Mouse (Mus musculus) MEL (cell line): Measurements from ENCODE around the gene Sdad1.

Source experiments
- CTCF ChIP-seq, 3 experiments: IDR thresholded peaks in 2 of 3; conservative IDR thresholded peaks in 1 of 3; 2 replicates each; pipeline ENCODE4 v1.5.1; 2011 to 2012; ENCODE audit warnings: low read length in 3 of 3, low read depth in 2 of 3, mild to moderate bottlenecking in 2 of 3, improper control_type of control experiment in 1 of 3, inconsistent platforms in 1 of 3, mixed read lengths in 1 of 3, moderate library complexity in 1 of 3; ENCODE audit not compliant: control insufficient read depth in 1 of 3, insufficient read depth in 1 of 3, poor library complexity in 1 of 3, severe bottlenecking in 1 of 3
- HCFC1 ChIP-seq: IDR thresholded peaks from 2 replicates; pipeline ENCODE4 v1.6.1; 2012; ENCODE audit warnings: low read depth, mild to moderate bottlenecking, inconsistent platforms, low read length, improper control_type of control experiment, moderate library complexity
- MAFK ChIP-seq: IDR thresholded peaks from 2 replicates; pipeline ENCODE4 v1.6.1; 2011; ENCODE audit warnings: low read depth, mild to moderate bottlenecking, low read length, improper control_type of control experiment, borderline replicate concordance
- NRF1 ChIP-seq: IDR thresholded peaks from 2 replicates; pipeline ENCODE4 v1.6.1; 2014; ENCODE audit warnings: low read depth, mild to moderate bottlenecking, inconsistent platforms, low read length, improper control_type of control experiment, moderate library complexity; ENCODE audit not compliant: poor library complexity, insufficient read depth, severe bottlenecking
- POLR2AphosphoS2 ChIP-seq: IDR thresholded peaks from 2 replicates; pipeline ENCODE4 v1.6.1; 2011; ENCODE audit warnings: low read length, improper control_type of control experiment

DNA sequence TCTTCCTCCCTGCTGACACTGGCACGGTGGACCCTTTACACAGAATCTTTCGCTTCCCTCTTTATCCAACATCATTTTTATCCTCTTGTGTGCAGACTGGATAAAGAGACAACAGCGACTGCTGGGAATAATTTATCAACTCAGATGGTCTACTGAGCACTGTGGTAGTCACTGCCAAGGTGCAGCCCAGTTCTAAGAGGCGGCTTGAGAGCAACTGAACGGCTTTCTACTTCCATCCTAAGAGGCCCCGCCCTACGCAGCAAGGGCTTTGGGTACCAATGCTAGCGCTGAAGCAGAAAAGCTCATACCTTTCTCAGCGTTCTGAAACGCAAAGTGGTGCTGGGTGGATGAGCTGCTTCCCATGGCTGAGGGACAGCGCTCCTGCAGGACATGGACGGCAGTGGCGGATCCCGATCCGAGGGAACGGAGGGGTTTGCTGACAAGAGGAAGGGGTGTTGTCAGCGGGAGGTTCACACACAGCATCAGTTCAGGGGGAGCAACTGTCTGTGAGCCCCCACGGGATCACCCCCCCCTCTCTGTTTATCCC lies 57.4 kb downstream of the Sdad1 start:
- TF ChIP-seq POLR2AphosphoS2 (no peak), HCFC1 (no peak), NRF1 (no peak), MAFK (no peak), CTCF (IDR thresholded peaks at IDR 0.05 in 2 of 3, conservative IDR thresholded peaks at IDR 0.05 in 1 of 3; ENCODE audit: control insufficient read depth in 1 of 3, insufficient read depth in 1 of 3, low read depth in 2 of 3, low read length in 3 of 3, poor library complexity in 1 of 3, severe bottlenecking in 1 of 3) (no peak)
